Mouse (Mus musculus): ENCODE results near the gene Ethe1.

Gene Ethe1

GRCm38 (mm10) chr7:24574224-24574796 lies 13.0 kb upstream of the Ethe1 start:
- DNase-seq (ENCODE audit: low spot score in 2 of 2): no peak

GRCm38 (mm10) chr7:24577811-24578210 lies 9.5 kb upstream of the Ethe1 start:
- no peak for DNase-seq (ENCODE audit: low spot score in 2 of 2)

GRCm38 (mm10) chr7:24584876-24585275 lies 2.5 kb upstream of the Ethe1 start:
- no peak for DNase-seq (ENCODE audit: low spot score in 2 of 2)

- no peak for DNase-seq (ENCODE audit: low spot score in 2 of 2)
Observed at GRCm38 (mm10) chr7:24585995-24586394, 1.3 kb upstream of the Ethe1 start.

DNA sequence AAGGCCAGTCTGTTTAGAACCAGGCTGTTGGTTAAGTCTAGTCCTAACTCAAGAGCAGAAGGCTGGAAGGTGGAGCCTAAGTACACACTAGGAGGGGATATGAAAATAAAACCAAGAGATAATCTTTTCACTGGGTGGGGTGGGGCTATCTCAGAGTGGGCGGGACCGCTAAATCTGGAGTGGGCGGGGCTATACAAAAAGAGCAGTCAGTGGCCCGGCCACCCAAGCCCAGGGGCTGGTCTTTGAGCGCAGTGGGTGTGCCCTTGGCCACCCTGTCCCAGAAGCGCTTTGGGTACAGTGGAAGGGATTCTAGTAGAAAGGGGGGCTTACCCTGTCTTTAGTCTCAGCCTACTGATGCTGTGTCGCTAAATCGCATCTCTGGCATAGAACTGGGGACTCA lies 515 bp upstream of the Ethe1 start:
- no peak for DNase-seq (ENCODE audit: low spot score in 2 of 2)

- no peak for DNase-seq (ENCODE audit: low spot score in 2 of 2)
Observed at GRCm38 (mm10) chr7:24588336-24588735, 993 bp downstream of the Ethe1 start.

GRCm38 (mm10) chr7:24591735-24592134 lies 4.4 kb downstream of the Ethe1 start:
- no peak for DNase-seq (ENCODE audit: low spot score in 2 of 2)

- no peak for DNase-seq (ENCODE audit: low spot score in 2 of 2)
Observed at GRCm38 (mm10) chr7:24592163-24592562, 4.8 kb downstream of the Ethe1 start.

GRCm38 (mm10) chr7:24592781-24593180 lies 5.4 kb downstream of the Ethe1 start:
- no peak for DNase-seq (ENCODE audit: low spot score in 2 of 2)

GRCm38 (mm10) chr7:24593621-24594308 lies 6.4 kb downstream of the Ethe1 start:
- DNase-seq (ENCODE audit: low spot score in 2 of 2): peak; percentile 80 to 83

- DNase-seq (ENCODE audit: low spot score in 2 of 2): no peak
Observed at GRCm38 (mm10) chr7:24594309-24594803, 7.0 kb downstream of the Ethe1 start.

DNA sequence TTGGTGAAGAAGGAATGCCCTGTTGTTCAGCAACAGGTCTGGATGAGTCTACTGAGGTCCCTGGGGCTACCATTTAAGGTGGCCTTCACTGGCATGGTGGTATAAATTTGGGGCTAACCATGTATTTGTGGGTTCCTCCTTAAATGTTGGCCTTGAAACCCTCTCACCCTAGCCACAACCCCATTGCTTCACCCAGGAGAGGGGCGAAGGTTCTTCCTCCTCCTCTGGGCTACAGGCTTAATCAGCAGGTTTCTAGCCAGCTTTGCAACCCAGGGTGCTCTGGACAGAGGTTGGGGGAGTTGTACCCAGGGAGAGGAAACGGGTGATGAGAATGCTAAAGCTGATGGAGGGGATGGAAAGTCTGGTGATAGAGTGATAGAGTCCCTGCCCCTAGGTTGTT lies 8.1 kb downstream of the Ethe1 start:
- DNase-seq (ENCODE audit: low spot score in 2 of 2): no peak

- DNase-seq (ENCODE audit: low spot score in 2 of 2): no peak
Observed at GRCm38 (mm10) chr7:24598121-24598520, 10.8 kb downstream of the Ethe1 start.

DNA sequence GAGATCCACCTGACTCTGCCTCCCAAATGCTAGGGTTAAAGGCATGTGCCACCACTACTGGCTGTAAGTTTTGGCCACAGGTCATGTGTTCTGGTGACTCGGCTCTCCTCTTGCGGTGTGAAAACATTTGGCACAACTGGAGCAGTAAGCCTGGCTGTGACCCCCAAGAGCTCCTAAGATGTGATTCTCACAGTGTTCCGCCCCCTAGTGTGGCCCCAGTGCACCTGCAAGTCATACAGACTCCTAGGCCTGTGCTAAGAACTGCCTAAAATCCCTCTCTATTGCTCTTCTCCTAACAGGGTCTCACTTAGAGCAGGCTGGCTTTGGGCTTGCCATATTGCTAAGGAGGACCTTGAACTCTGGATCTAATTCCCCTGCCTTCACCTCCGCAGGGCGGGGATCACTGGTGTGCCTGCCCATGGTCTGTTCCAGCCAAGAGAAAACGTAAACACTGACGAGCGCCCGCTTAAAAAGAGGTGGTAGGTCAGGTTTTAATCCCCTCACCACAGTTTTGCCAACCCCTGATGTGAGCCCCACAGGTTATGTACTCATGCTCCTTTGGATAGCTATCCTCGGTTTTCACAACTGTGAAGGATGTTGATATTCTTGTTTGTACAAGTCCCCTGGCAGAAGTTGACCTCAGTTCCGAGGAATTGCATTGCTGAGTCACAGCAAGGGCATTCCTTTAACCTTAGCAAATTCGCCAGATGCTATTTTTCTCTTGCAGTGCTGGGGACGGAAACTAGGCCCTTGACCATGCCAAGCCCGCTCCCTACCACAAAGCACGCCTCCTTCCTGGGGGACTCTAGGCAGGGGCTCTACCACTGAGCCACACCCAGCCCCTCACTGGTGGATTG lies 12.1 kb downstream of the Ethe1 start:
- no peak for DNase-seq (ENCODE audit: low spot score in 2 of 2)

DNA sequence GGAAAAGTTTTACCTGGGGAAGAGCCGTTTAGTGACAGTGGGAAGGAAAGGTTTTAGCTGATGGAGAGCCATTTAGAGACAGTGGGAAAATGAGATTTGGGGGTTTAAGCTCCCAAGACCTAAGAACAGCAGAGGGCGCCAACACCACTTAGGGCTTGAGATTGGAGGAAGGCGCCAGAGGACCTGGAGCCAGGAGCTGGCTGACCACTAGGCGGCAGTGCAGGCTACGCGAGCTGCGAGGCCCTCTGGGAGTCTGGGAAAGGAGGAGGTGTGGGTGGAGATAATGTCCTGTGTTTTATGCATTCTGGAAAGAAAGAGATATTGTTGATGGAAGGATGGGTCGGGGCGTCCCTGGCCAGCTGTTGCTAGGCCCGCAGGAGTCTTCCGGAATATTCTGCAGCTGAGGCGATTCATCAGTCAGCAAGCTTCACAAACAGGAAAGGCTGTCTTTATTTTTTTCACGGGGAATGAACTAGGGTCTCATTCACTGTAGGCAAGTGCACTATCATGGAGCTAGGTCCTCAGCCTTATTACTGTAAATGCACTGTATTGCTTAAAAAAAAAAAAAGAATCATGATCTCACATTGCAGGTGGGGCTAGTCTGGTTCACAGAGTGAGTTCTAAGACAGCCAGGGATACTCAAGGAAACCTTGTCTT lies 13.7 kb downstream of the Ethe1 start:
- peak; percentile 87 to 89 for DNase-seq (ENCODE audit: low spot score in 2 of 2)

DNA sequence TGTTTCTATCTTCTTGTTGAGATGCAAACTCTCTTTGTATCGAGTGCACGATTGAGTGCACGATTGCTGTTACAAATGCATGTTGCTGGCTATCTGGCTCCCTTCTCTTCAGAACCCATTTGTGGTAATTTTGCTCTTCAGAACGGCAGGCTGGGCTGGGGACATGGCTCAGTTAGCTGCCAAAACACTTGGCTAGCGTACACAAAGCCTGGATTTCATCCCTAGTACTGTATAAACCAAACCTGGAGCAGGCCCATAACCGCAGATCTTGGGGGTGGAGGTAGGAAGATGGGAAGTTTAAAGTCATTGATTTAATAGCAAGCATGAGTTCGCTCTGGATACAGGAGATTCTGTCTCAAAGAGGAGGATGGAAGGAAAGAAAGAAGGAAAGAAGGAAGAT lies 18.2 kb downstream of the Ethe1 start:
- no peak for DNase-seq (ENCODE audit: low spot score in 2 of 2)

GRCm38 (mm10) chr7:24606046-24606445 lies 18.7 kb downstream of the Ethe1 start:
- DNase-seq (ENCODE audit: low spot score in 2 of 2): no peak

DNA sequence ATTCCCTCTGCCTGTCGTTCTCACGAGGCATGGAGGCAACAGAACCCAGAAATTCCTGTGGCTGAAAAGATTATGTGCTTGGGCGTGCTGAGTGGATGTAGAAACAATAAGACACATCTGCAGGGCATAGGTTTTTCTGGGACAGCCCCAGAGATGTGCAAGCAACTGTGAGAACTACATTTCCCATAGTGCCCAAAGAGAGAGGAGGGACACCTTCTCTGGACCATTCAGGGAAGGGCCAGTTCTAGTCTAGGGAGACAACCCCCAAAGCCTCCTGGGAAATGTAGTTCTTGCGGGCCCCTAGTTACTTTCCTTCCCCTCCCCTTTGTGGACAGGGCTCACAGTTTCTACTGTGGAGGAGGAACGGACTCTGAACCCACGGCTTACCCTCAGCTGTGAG lies 20.7 kb downstream of the Ethe1 start:
- peak; percentile 89 to 90 for DNase-seq (ENCODE audit: low spot score in 2 of 2)

GRCm38 (mm10) chr7:24608561-24608960 lies 21.2 kb downstream of the Ethe1 start:
- peak; percentile 43 to 50 for DNase-seq (ENCODE audit: low spot score in 2 of 2)

DNA sequence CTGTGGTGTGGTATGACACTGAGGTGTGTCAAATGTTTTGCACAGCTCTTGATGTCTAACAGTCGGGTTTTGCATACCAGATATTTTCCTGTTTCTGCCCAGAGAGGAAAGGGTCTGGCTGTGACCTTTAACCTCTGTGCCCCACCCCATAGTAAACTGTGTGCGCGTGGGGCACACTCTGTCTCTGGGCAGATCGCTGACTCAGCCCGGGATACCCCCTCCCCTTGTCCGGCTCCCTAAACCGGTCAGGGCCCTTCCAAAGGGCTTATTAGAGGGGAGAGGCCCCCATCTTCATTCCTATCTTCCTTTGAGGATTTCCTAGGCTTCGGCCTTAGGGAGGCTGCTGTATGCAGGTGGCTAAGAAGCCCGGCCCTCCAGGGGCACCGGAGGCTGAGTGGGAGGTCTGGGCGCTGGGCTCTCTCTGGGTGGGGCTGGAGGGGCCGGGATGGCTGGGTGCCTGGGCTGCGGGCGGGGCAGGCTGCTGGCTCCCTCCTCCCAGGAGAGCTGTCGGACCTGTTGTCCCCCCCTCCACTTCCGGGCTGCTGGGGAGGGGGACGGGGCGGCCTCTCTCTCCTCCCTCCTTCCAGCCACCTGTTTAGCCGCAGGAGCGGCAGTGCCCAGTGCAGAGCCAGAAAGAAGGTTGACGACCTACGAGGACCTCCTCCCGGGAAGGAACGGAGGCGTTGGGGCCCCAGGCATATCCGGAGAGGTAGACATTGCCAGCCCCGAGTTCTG lies 23.0 kb downstream of the Ethe1 start, which contains the start of gene Phldb3:
TSS of gene Phldb3 (plus strand) at position 620 of the 735 bp plus-strand sequence.
- peak; percentile 71 to 78 for DNase-seq (ENCODE audit: low spot score in 2 of 2)

GRCm38 (mm10) chr7:24610879-24611494 lies 23.6 kb downstream of the Ethe1 start:
- peak; percentile 92 to 94 for DNase-seq (ENCODE audit: low spot score in 2 of 2)
